Mouse (Mus musculus): ENCODE data around the gene Mpz. TPM values are rescaled to one million over a fixed set of nuclear protein-coding genes. Genes with fewer than 3 reads are reported as not detected.
"Not testable (repeated sequence)": the region's sequence is repeated elsewhere in the genome, so short reads cannot be mapped to it uniquely, and the experiment has no call there.

Mpz gene
- polyA plus RNA-seq, 1 experiment, result 0.11 TPM

GRCm38 (mm10) chr1:171135600-171135999 is 14.9 kb upstream of the Mpz start:
- Histone ChIP-seq H3K79me2 (ENCODE audit: control insufficient read depth, insufficient read depth) (no peaks in the 10 kb centered on the region), H3K4me3 (ENCODE audit: insufficient read depth, poor library complexity, severe bottlenecking) (no peak overlapping the region), H3K36me3 (ENCODE audit: control insufficient read depth, insufficient read depth) (peaks cover 26% of the 10 kb centered on the region), H3K79me3 (ENCODE audit: low read depth) (no peaks in the 10 kb centered on the region), H3K27me3 (ENCODE audit: control insufficient read depth, insufficient read depth, insufficient read length) (no peaks in the 10 kb centered on the region), H3ac (ENCODE audit: control insufficient read depth, insufficient read length, low read depth) (no peak overlapping the region)
- TF ChIP-seq FOSL1 (IDR thresholded peaks at IDR 0.05; ENCODE audit: insufficient read depth, low read length, poor library complexity, severe bottlenecking) (no peak), MYOD1 (IDR thresholded peaks at IDR 0.05; ENCODE audit: control insufficient read depth, insufficient read length, low read depth) (no peak), MAX (IDR thresholded peaks at IDR 0.05) (no peak), CTCF (IDR thresholded peaks at IDR 0.05; ENCODE audit: control insufficient read depth, insufficient read depth, insufficient read length) (no peak), CEBPB (IDR thresholded peaks at IDR 0.05; ENCODE audit: low read depth) (no peak), MYOG (IDR thresholded peaks at IDR 0.05; ENCODE audit: control insufficient read depth, extremely low read depth, insufficient read length) (no peak)

- not testable (repeated sequence) for H3ac ChIP-seq (ENCODE audit: control insufficient read depth, insufficient read length, low read depth); H3K79me3 ChIP-seq (ENCODE audit: low read depth); H3K79me2 ChIP-seq (ENCODE audit: control insufficient read depth, insufficient read depth); H3K27me3 ChIP-seq (ENCODE audit: control insufficient read depth, insufficient read depth, insufficient read length); H3K4me3 ChIP-seq (ENCODE audit: insufficient read depth, poor library complexity, severe bottlenecking)
- H3K36me3 ChIP-seq (ENCODE audit: control insufficient read depth, insufficient read depth), result peaks cover 18% of the 10 kb centered on the region
Observed at GRCm38 (mm10) chr1:171137486-171138155, 12.9 kb upstream of the Mpz start.

- not testable (repeated sequence) for H3K79me2 ChIP-seq (ENCODE audit: control insufficient read depth, insufficient read depth); H3K4me3 ChIP-seq (ENCODE audit: insufficient read depth, poor library complexity, severe bottlenecking); H3K79me3 ChIP-seq (ENCODE audit: low read depth); H3K27me3 ChIP-seq (ENCODE audit: control insufficient read depth, insufficient read depth, insufficient read length); H3ac ChIP-seq (ENCODE audit: control insufficient read depth, insufficient read length, low read depth)
- peaks cover 24% of the 10 kb centered on the region for H3K36me3 ChIP-seq (ENCODE audit: control insufficient read depth, insufficient read depth)
Observed at GRCm38 (mm10) chr1:171142981-171143380, 7.5 kb upstream of the Mpz start.

GRCm38 (mm10) chr1:171150838-171151391 is 404 bp downstream of the Mpz start:
- Histone ChIP-seq H3K36me3 (ENCODE audit: control insufficient read depth, insufficient read depth) (no peaks in the 10 kb centered on the region), H3K79me2 (ENCODE audit: control insufficient read depth, insufficient read depth) (peaks cover 31% of the 10 kb centered on the region), H3K79me3 (ENCODE audit: low read depth) (peaks cover 14% of the 10 kb centered on the region), H3K27me3 (ENCODE audit: control insufficient read depth, insufficient read depth, insufficient read length) (no peaks in the 10 kb centered on the region), H3ac (ENCODE audit: control insufficient read depth, insufficient read length, low read depth) (peak overlapping the region; percentile 58), H3K4me3 (ENCODE audit: insufficient read depth, poor library complexity, severe bottlenecking) (peak overlapping the region; percentile 93)
- no peak for TF ChIP-seq MYOG (IDR thresholded peaks at IDR 0.05; ENCODE audit: control insufficient read depth, extremely low read depth, insufficient read length)
- TF ChIP-seq USF1 (IDR thresholded peaks at IDR 0.05; ENCODE audit: low read depth), result no peak
- no peak for TF ChIP-seq MYOD1 (IDR thresholded peaks at IDR 0.05; ENCODE audit: control insufficient read depth, insufficient read length, low read depth)
- TF ChIP-seq MAX (IDR thresholded peaks at IDR 0.05), result no peak
- TF ChIP-seq FOSL1 (IDR thresholded peaks at IDR 0.05; ENCODE audit: insufficient read depth, low read length, poor library complexity, severe bottlenecking), result no peak
- no peak for TF ChIP-seq CEBPB (IDR thresholded peaks at IDR 0.05; ENCODE audit: low read depth)
- no peak for TF ChIP-seq CTCF (IDR thresholded peaks at IDR 0.05; ENCODE audit: control insufficient read depth, insufficient read depth, insufficient read length)

GRCm38 (mm10) chr1:171151966-171152365 is 1.5 kb downstream of the Mpz start:
- H3K79me3 ChIP-seq (ENCODE audit: low read depth), result peaks cover 13% of the 10 kb centered on the region
- no peaks in the 10 kb centered on the region for H3K36me3 ChIP-seq (ENCODE audit: control insufficient read depth, insufficient read depth)
- H3K4me3 ChIP-seq (ENCODE audit: insufficient read depth, poor library complexity, severe bottlenecking), result no peak overlapping the region
- H3ac ChIP-seq (ENCODE audit: control insufficient read depth, insufficient read length, low read depth), result no peak overlapping the region
- no peaks in the 10 kb centered on the region for H3K27me3 ChIP-seq (ENCODE audit: control insufficient read depth, insufficient read depth, insufficient read length)
- TF ChIP-seq CTCF (IDR thresholded peaks at IDR 0.05; ENCODE audit: control insufficient read depth, insufficient read depth, insufficient read length), result no peak
- TF ChIP-seq USF1 (IDR thresholded peaks at IDR 0.05; ENCODE audit: low read depth), result no peak
- TF ChIP-seq MYOD1 (IDR thresholded peaks at IDR 0.05; ENCODE audit: control insufficient read depth, insufficient read length, low read depth), result no peak
- TF ChIP-seq CEBPB (IDR thresholded peaks at IDR 0.05; ENCODE audit: low read depth), result no peak
- no peak for TF ChIP-seq MYOG (IDR thresholded peaks at IDR 0.05; ENCODE audit: control insufficient read depth, extremely low read depth, insufficient read length)
- no peak for TF ChIP-seq MAX (IDR thresholded peaks at IDR 0.05)
- TF ChIP-seq FOSL1 (IDR thresholded peaks at IDR 0.05; ENCODE audit: insufficient read depth, low read length, poor library complexity, severe bottlenecking), result no peak
- H3K79me2 ChIP-seq (ENCODE audit: control insufficient read depth, insufficient read depth), result peaks cover 31% of the 10 kb centered on the region

GRCm38 (mm10) chr1:171156644-171157043 is 6.1 kb downstream of the Mpz start:
- TF ChIP-seq MYOD1 (IDR thresholded peaks at IDR 0.05; ENCODE audit: control insufficient read depth, insufficient read length, low read depth) (no peak), CEBPB (IDR thresholded peaks at IDR 0.05; ENCODE audit: low read depth) (no peak), FOSL1 (IDR thresholded peaks at IDR 0.05; ENCODE audit: insufficient read depth, low read length, poor library complexity, severe bottlenecking) (no peak), USF1 (IDR thresholded peaks at IDR 0.05; ENCODE audit: low read depth) (no peak), CTCF (IDR thresholded peaks at IDR 0.05; ENCODE audit: control insufficient read depth, insufficient read depth, insufficient read length) (no peak), MYOG (IDR thresholded peaks at IDR 0.05; ENCODE audit: control insufficient read depth, extremely low read depth, insufficient read length) (no peak)
- Histone ChIP-seq H3K27me3 (ENCODE audit: control insufficient read depth, insufficient read depth, insufficient read length) (no peaks in the 10 kb centered on the region), H3K36me3 (ENCODE audit: control insufficient read depth, insufficient read depth) (no peaks in the 10 kb centered on the region), H3K79me3 (ENCODE audit: low read depth) (no peaks in the 10 kb centered on the region), H3K79me2 (ENCODE audit: control insufficient read depth, insufficient read depth) (no peaks in the 10 kb centered on the region), H3ac (ENCODE audit: control insufficient read depth, insufficient read length, low read depth) (no peak overlapping the region), H3K4me3 (ENCODE audit: insufficient read depth, poor library complexity, severe bottlenecking) (no peak overlapping the region)

Measured in C2C12 (cell line).